Mouse (Mus musculus) CD4-positive helper T cell, adult 2 months (primary cell): Measurements from ENCODE around the gene Ttc3.
"Not testable (repeated sequence)": the region's sequence is repeated elsewhere in the genome, so short reads cannot be mapped to it uniquely, and the experiment has no call there.

Experiments
- DNase-seq: peaks from one replicate; pipeline ENCODE4 v3.0.0-alpha.2; 2012; ENCODE audit warnings: low read depth, missing footprints, low spot score

Gene Ttc3

GRCm38 (mm10) chr16:94435495-94436234, 65.2 kb downstream of the Ttc3 start:
- no peak for DNase-seq

- no peak for DNase-seq
Measured at GRCm38 (mm10) chr16:94436801-94437200, 66.4 kb downstream of the Ttc3 start.

GRCm38 (mm10) chr16:94441361-94441760, 70.9 kb downstream of the Ttc3 start:
- DNase-seq: no peak

- peak; percentile 6 for DNase-seq
Measured at GRCm38 (mm10) chr16:94449151-94449550, 78.7 kb downstream of the Ttc3 start.

- no peak for DNase-seq
Measured at GRCm38 (mm10) chr16:94449632-94450031, 79.2 kb downstream of the Ttc3 start.

- no peak for DNase-seq
Measured at GRCm38 (mm10) chr16:94451545-94452488, 81.4 kb downstream of the Ttc3 start.

GRCm38 (mm10) chr16:94452768-94453167, 82.3 kb downstream of the Ttc3 start:
- no peak for DNase-seq

GRCm38 (mm10) chr16:94454146-94454545, 83.7 kb downstream of the Ttc3 start:
- DNase-seq: peak; percentile 67

- DNase-seq: no peak
Measured at GRCm38 (mm10) chr16:94464067-94464466, 93.6 kb downstream of the Ttc3 start.

GRCm38 (mm10) chr16:94465900-94466299, 95.5 kb downstream of the Ttc3 start:
- no peak for DNase-seq

GRCm38 (mm10) chr16:94466317-94466716, 95.9 kb downstream of the Ttc3 start:
- not testable (repeated sequence) for DNase-seq

- DNase-seq: no peak
Measured at GRCm38 (mm10) chr16:94467337-94468055, 97.1 kb downstream of the Ttc3 start.

- DNase-seq: no peak
Measured at GRCm38 (mm10) chr16:94468391-94468790, 98.0 kb downstream of the Ttc3 start.

GRCm38 (mm10) chr16:94472515-94472951, 102.1 kb downstream of the Ttc3 start:
- no peak for DNase-seq

- no peak for DNase-seq
Measured at GRCm38 (mm10) chr16:94473086-94473822, 102.8 kb downstream of the Ttc3 start.

- DNase-seq: peak; percentile 29
Measured at GRCm38 (mm10) chr16:94484752-94485535, 114.5 kb downstream of the Ttc3 start.

- DNase-seq: no peak
Measured at GRCm38 (mm10) chr16:94487341-94487740, 116.9 kb downstream of the Ttc3 start.

GRCm38 (mm10) chr16:94489326-94489725, 118.9 kb downstream of the Ttc3 start:
- DNase-seq: no peak

- not testable (repeated sequence) for DNase-seq
Measured at GRCm38 (mm10) chr16:94497176-94497575, 126.8 kb downstream of the Ttc3 start.

- no peak for DNase-seq
Measured at GRCm38 (mm10) chr16:94497911-94498310, 127.5 kb downstream of the Ttc3 start.
